Mouse (Mus musculus) small intestine, adult 2 months (tissue): ENCODE data around the gene Tcl1b4. TPM values are rescaled to one million over a fixed set of nuclear protein-coding genes. Genes with fewer than 3 reads are reported as not detected.

ENCODE experiments used
- H3K27ac ChIP-seq: fragments of 200-500 bp; 2 replicates; pipeline ENCODE4 v1.5.1; 2012; ENCODE audit warnings: low read depth, low read length, control low read depth, inconsistent platforms; ENCODE audit not compliant: insufficient read depth
- H3K27me3 ChIP-seq: fragments of 200-500 bp; 2 replicates; pipeline ENCODE4 v1.6.1; 2012; ENCODE audit warnings: mild to moderate bottlenecking, moderate library complexity, low read length, inconsistent platforms; ENCODE audit not compliant: control insufficient read depth, insufficient read depth
- H3K36me3 ChIP-seq: fragments of 200-500 bp; 2 replicates; pipeline ENCODE4 v1.6.1; 2012; ENCODE audit warnings: mild to moderate bottlenecking, low read length, control low read depth, inconsistent platforms; ENCODE audit not compliant: control insufficient read depth, insufficient read depth
- H3K4me1 ChIP-seq: fragments of 200-500 bp; 2 replicates; pipeline ENCODE4 v1.6.1; 2012; ENCODE audit warnings: low read length, inconsistent platforms, mixed read lengths; ENCODE audit not compliant: control insufficient read depth, insufficient read depth, insufficient read length
- H3K4me3 ChIP-seq: fragments of 200-500 bp; 2 replicates; pipeline ENCODE4 v1.5.1; 2012; ENCODE audit warnings: low read depth, mild to moderate bottlenecking, control low read depth, inconsistent platforms, low read length, moderate library complexity
- CTCF ChIP-seq: fragments of 200-500 bp; IDR thresholded peaks from 2 replicates; pipeline ENCODE4 v1.5.1; 2012; ENCODE audit warnings: low read depth, mild to moderate bottlenecking, control low read depth, inconsistent platforms, low read length, moderate library complexity, mixed read lengths; ENCODE audit not compliant: insufficient replicate concordance, insufficient read length; ENCODE audit errors: extremely low read depth
- POLR2A ChIP-seq: fragments of 200-500 bp; IDR thresholded peaks from 2 replicates; pipeline ENCODE4 v1.6.1; 2012; ENCODE audit warnings: low read depth, mild to moderate bottlenecking, control low read depth, inconsistent platforms, low read length, moderate library complexity
- WGBS: fragments of 180-500 bp; shearing (Covaris S2); methylation state at CpG from one replicate; pipeline ENCODE4 v1.1.7; 2018; 5-methylcytosine and 5-hydroxymethylcytosine counted together
- polyA plus RNA-seq: library from polyadenylated mRNA; depleted of rRNA; stranded (reverse); fragments of >200 nt; gene quantifications from 2 replicates; pipeline ENCODE4 v1.2.3, GENCODE M21; 2012; rRNA removed

Gene Tcl1b4
- polyA plus RNA-seq, 1 experiment: not detected

DNA sequence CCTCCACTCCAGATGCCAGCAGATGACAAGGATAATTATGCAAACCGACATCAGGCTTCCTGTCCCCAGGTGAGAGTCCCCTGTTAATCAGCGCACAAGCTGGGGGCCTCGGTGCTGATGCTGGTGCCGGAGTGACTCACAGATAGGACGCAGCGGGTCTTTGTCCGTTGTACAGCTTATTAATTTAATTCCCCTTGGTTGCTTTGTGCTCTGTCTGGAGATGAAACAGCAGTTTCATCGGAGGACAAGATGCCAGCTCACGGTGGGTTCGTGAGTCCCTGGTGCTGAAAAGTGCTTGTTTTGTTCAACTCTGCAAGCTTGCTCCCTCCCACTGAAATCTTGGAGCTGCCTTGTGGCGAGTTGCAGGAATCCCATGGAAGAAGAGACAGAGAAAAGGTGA is 32.6 kb downstream of the Tcl1b4 start:
- Histone ChIP-seq H3K4me3 (no peak overlapping the region), H3K27me3 (no peaks in the 10 kb centered on the region), H3K36me3 (no peaks in the 10 kb centered on the region), H3K4me1 (no peaks in the 10 kb centered on the region), H3K27ac (no peak overlapping the region)
- 71% methylated on average over 11 of the region's 11 CpGs for WGBS
- TF ChIP-seq POLR2A (no peak), CTCF (no peak)

- WGBS: 60% methylated on average over 3 of the region's 3 CpGs
Observed at GRCm38 (mm10) chr12:105235091-105235490, 33.3 kb downstream of the Tcl1b4 start.

GRCm38 (mm10) chr12:105239060-105239459 is 37.3 kb downstream of the Tcl1b4 start:
- Histone ChIP-seq H3K4me1 (no peaks in the 10 kb centered on the region), H3K27me3 (no peaks in the 10 kb centered on the region), H3K36me3 (no peaks in the 10 kb centered on the region), H3K4me3 (no peak overlapping the region), H3K27ac (no peak overlapping the region)
- WGBS: 83% methylated on average over 9 of the region's 9 CpGs
- TF ChIP-seq CTCF: no peak
- no peak for TF ChIP-seq POLR2A

More at GRCm38 (mm10) chr12:105235091-105235490, 33.3 kb downstream of the Tcl1b4 start:
- Histone ChIP-seq H3K4me3 (no peak overlapping the region), H3K27me3 (no peaks in the 10 kb centered on the region), H3K36me3 (no peaks in the 10 kb centered on the region), H3K4me1 (no peaks in the 10 kb centered on the region), H3K27ac (no peak overlapping the region)
- TF ChIP-seq CTCF (no peak), POLR2A (no peak)

- no peak overlapping the region for H3K27ac ChIP-seq
- TF ChIP-seq POLR2A (no peak), CTCF (no peak)
- H3K36me3 ChIP-seq: no peaks in the 10 kb centered on the region
- no peaks in the 10 kb centered on the region for H3K27me3 ChIP-seq
- no peaks in the 10 kb centered on the region for H3K4me1 ChIP-seq
- H3K4me3 ChIP-seq: no peak overlapping the region
- 7% methylated on average over 9 of the region's 9 CpGs for WGBS
Observed at GRCm38 (mm10) chr12:105248763-105249233, 47.0 kb downstream of the Tcl1b4 start.

- Histone ChIP-seq H3K4me3 (no peak overlapping the region), H3K4me1 (no peaks in the 10 kb centered on the region), H3K36me3 (no peaks in the 10 kb centered on the region), H3K27ac (no peak overlapping the region), H3K27me3 (no peaks in the 10 kb centered on the region)
- WGBS: 90% methylated on average over 3 of the region's 3 CpGs
- TF ChIP-seq CTCF: no peak
- TF ChIP-seq POLR2A: no peak
Observed at GRCm38 (mm10) chr12:105253796-105254195, 52.0 kb downstream of the Tcl1b4 start.

Other genes starting within 250 kb of the Tcl1b4 start
- gene Syne3, start 192.1 kb upstream of the Tcl1b4 start, polyA plus RNA-seq: 0.88 and 1.3 TPM in 2 replicates
- gene Glrx5, start 169.3 kb upstream of the Tcl1b4 start, polyA plus RNA-seq: 74.3 and 82.0 TPM in 2 replicates
- not detected in 2 replicates for gene Tcl1b2, start 55.9 kb upstream of the Tcl1b4 start, polyA plus RNA-seq
- gene Tcl1b1, start 42.3 kb upstream of the Tcl1b4 start, polyA plus RNA-seq: not detected in 2 replicates
- not detected in 2 replicates for gene Tcl1b5, start 25.6 kb upstream of the Tcl1b4 start, polyA plus RNA-seq
- not detected in 2 replicates for gene Tcl1b3, start 10.9 kb upstream of the Tcl1b4 start, polyA plus RNA-seq
- not detected in 2 replicates for gene Tcl1, start 20.8 kb downstream of the Tcl1b4 start, polyA plus RNA-seq
- 0.05 TPM in 1 of 2 replicates, not detected in the other for gene Tunar, start 131.9 kb downstream of the Tcl1b4 start, polyA plus RNA-seq